Mouse (Mus musculus): ENCODE results near the gene Abhd11.

DNA sequence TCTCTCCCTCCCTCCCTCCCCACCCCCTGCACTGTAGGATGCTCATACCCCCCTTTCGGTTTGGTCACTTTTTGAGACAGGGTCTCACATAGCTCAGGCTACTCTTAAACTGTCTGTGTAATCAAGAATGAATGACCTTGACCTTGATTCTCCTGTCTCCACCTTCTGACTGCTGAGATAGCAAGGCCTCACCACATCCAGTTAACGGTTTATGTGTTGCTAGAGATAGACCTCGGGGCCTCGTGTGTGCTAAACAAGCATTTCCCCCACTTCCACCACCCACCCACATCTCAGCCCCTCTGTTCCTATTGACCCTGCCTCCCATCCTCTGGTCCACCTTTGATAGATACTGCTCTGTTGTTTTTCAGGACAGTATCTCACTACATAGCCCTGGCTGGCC is 31.1 kb upstream of the Abhd11 start:
- TF ChIP-seq POLR2A (IDR thresholded peaks at IDR 0.05; ENCODE audit: borderline replicate concordance, control insufficient read depth, low read depth, low read length) (no peak), CTCF (IDR thresholded peaks at IDR 0.05; ENCODE audit: control insufficient read depth, insufficient read depth, low read length) (no peak)

All from bone marrow, adult 2 months (tissue).